Mouse (Mus musculus) yolk sac, embryonic 10.5 days (tissue): ENCODE measurements around the gene Slitrk1.

Experiments used
- DNase-seq: peaks from one replicate; pipeline ENCODE4 v3.0.0-alpha.2; 2017; ENCODE audit warnings: low spot score

The Slitrk1 gene

DNA sequence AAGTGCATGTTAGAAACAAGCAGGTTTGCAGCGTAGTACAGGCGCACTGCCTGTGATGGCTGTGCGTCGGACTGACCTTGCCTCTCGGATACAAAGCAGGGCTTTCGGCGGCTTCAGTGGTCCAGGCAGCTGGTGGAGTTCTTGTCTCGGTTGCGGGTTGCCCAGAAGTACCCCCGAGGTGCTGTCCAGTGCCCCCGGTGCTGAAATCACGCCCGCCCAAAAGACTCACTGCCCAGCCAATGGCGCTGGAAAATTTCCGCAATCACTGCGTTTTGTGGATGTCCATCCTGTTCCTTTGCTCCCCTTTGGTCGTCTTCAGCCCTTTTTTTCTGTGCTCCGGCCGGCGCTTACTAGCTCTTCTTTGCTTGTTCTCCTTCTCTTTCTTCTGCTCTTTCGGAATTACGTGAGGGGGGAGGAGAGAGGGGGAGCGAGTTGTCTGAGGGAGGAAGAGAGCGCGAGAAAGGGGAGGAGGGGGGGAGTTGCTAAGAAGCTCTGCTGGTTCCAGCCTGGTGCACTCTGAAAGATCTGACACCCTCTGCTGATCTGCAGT lies at the start of gene Slitrk1:
Slitrk1 (minus strand) TSS at position 445 of the 550 bp plus-strand sequence.
- DNase-seq = peak; percentile 58

DNA sequence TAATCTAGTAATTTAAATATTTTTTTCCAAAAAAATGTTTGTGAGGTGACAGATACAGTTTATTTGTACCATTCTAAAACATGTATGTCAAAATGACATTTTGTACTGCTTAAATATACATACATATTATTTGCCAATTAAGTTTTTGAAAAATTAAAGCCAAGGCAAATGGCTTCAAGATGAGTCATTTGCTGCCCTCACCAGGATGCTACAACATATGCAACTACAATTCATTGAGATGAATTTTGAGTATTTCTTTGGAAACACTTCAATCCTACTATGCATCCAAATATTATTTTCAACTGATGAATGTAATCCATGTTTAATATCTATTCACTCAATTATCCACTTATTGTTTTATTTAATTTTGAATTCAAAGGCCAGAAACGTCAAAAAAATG lies 21.8 kb upstream of the Slitrk1 start:
- DNase-seq = no peak

DNA sequence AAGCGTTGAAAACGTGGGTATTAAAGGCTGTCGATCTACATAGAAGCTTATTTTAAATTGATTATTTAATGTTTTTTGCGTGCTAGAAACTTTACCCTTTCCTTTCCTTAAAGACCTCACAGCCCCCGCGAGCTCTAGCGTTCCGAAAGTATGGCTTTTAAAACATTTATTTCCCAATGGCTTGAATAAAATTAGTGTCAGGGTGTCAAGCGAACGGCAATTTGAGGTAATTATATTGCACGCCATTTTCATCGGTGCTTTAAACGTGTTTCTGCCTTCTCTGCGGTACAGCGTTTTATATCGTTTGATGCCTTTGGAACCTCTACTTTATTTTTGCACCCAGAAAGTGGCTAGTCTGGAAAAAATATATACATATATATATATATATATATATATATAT lies 378 bp upstream of the Slitrk1 start:
- DNase-seq = no peak

DNA sequence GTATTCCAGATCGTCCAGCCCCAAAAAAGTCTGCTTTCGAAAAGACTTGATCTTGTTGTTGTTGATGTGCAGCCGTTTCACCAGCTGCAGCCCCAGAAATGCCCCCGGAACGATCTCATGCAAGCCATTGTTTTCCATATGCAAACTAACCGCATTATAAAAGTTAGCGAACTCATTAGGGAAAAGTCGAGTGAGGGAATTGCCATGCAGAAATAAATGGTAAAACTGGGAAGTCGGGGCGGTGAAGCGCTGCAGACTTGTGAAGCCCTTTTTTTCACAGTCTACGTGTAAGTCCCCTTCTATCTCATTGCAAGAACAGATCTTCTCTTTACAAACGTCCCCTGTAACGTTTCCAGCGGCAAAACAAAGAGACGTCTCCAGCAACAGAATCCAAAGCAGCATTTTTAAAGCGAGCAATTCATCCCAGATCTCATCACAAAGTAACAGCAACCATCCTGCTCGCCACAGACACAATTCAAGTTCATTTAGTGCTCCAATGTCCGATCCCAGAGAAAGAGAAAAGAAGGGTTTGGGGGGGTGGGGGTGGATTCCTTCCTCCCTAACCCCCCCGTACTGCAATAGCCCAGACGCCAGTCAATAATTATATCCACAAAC lies 975 bp downstream of the Slitrk1 start:
- no peak for DNase-seq

DNA sequence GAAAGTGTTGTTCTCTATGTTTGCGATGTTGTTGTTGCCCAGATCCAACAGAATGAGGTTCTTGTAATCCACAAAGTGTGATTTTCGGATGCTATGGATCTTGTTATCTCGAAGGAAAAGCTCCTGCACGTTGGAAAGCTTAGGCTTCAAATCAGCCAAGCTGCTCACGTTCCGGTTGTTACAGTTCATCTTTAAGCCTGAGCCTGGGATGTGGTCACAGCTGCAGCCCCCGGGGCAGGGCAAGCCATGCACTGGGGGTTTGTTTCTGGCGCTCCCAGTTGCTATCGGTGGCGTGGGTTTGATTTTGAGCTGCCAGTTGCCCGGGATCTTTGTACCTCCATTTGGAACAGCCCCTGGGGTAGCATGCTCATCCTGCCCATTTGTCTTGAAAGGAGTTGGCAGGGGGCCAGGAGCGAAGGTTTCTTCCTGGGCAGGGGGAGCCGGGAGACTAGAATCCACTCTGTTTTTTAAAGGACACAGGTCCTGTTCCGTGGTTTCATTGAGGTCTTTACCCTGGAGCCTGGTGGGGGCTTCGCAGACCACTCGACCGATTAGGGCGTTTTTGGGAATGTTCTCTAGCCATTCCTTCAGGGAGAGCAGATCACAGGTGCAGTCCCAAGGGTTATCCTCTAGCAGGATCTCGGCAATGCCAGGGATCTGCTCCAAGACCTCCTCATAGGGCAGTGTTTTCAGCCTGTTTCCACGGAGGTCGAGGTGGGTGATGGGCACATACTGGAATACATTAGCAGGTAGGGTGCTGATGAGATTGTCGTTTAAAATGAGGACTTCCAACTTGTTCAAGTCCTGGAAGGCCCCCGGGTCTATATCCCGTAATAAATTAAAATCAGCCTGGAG lies 1.7 kb downstream of the Slitrk1 start:
- DNase-seq = no peak

DNA sequence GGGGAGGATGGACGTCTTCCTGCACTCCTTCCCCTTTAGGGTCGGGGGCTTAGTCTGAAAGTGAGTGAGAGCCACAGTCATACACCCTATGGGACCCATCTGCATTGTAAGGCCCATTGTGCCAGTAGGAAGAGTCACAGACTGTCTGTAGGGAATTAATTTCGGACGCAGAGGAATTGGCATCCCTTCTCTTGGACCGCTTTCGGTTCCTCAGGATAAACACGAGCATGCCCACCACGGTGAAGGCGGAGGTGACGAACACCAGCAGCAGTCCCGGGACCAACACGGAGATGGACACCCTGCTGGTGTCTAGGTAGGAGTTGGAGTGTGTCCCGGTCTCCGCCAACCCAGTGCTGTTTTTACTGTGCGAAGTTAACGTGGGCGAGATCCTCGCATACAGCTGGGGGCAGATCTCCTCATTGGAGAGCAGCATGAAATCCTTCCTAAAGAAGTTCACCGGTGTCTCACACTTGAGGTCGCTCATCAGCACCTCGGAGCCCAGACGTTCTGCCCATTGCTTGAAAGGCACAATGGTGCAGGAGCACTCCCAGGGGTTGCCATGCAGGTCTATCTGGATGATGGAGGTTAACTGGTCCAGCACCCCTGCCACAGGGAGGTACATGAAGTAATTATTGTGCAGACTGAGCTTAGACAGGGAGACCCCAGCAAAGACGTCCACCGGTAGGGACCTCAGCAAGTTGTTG lies 2.7 kb downstream of the Slitrk1 start:
- no peak for DNase-seq

DNA sequence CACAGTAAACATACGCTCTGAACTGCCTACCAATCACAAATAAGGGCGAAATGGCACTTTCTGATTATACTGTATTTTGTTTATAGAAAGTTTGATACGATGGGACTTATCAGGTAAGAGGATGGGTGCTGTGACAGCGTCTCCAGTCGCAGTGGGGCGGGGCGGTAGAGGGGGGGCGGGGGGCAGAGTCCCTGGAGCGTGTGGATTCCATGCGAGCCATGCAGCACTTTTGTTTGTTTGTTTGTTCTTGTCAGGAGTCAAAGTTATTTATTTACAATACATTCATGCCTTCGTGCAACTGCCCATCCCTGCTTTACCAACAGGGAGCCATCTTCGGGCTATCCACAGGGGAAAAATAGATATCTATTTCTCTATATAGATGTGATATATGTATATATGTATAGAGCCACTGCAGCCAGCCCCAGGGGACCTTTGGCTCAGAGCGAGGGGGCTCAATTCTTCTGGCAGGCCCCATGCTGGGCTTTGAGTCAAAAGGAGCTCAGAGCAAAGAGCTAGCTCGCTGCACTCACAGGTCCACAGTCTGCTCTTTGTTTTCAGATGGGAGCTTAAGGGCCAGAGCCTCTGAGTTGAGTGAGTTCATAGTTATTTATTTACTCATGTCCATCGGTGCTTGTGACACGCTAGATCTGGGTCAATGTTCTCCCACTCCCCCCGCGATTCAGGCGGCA lies 3.4 kb downstream of the Slitrk1 start:
- DNase-seq = peak; percentile 5

DNA sequence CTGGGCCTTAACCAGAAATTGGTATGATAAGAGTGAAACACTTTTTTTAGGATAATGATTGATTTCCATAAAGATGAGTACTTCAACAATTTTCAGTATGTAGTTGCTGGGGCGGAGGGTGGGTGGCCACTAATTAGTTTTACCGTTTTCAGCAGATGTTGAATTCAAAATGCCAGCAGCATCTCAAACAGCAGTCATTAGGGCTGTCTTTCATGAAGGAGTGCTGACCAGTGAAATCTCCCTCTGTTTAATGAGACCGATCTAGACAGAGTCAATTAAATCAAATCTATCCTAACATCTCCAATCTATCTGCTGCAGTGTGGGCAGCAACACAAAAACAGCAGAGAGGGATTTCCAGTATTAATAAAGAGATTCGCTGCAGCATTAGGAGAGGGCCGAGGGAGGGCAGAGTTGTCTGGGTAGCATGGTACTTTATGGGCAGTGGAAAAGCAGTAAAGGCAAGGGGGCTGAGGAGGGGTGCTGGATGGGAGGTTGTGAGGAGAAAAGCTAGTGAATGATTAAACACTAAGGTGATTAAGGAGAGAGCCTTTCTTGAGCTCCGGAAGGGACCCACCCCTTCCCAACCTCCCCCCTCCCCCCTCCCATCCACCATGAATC lies 4.5 kb downstream of the Slitrk1 start:
- no peak for DNase-seq

DNA sequence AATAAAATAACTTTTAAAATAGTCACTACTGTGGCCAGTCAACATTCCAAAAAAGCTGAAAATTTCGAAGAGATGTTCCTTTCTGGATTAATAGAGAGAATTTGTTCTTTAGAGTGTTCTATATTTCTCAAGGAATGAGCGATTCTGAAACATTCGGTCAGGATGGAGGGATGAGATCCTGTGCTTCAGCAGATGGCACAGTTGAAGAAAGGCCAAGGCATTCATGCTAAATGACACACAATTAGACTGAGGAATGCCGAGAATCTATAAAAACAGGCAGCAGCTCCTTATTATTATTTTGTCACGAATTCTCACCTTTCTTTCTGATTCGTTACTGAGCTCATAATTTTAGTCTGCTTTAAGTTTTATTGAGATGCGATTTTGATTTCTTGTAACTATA lies 15.4 kb downstream of the Slitrk1 start:
- no peak for DNase-seq

DNA sequence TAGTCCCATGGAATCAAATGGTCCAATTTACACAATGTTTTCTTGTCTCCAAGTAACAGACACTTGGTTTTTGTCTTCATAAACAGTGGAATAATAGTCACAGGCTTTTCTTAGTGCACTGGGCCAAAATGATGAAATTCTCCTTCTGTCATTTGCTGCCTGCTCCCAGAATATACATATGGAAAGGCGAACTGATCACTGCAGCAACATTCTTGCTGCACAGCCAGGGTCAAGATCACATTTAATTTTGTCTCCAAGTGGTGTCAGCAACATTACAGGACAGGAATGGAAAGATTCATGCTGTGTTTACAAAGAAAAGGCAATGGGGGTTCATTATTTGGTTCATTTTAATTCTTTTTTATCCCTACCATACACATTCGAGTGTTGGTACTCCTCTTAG lies 18.5 kb downstream of the Slitrk1 start:
- no peak for DNase-seq

DNA sequence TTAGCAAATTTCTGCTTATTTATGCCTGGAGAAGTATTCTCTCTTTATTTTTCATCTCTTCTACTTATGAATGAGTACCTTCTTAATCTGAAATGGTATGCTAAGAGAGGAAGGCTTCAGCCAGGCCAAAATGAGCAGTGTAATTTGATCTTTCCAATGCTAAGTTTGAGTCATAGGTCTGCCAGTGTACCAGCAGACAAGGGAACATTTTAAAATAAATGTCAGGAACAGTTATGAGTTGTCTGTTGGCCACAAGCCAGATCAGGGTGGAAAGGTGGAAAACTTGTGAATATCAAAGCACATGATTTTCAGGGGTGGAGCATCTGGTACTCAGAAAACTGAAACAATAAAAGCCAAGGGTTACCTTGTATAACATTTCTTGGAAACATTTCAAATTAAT lies 46.1 kb downstream of the Slitrk1 start:
- DNase-seq = no peak

DNA sequence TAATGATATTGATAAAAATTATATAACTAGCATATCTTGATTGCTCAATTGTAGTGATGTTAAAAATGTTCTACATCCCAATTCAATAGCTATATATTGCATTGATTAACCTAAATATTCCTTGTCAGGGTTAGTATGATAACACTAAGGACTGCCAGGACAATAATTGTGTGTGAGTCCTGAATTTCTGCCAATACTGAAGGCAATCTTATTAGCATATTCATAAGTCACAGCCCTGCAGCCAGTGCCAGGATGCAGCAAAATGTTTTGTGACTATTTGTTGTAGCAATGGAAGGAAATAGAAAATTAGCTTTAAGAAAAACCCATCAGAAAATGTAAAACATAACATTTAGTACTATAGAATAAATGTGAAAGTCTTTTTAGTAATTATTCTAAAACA lies 49.3 kb downstream of the Slitrk1 start:
- DNase-seq = no peak

DNA sequence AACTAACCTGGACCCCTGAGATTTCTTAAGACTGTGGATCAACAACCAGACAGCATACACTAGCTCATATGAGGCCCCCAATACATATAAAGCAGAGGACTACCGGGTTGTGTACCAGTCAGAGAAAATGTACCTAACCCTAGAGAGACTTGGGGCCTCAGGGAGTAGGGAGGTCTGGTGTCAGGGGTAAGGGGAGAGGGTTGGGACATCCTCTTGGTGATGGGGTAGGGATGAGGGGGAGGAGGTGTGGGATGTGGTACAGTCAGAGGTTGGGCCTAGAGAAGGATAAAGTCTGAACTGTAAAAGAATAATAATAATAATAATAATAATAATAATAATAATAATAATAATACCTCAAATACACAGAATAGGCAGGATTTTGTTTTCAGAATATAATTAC lies 54.6 kb downstream of the Slitrk1 start:
- DNase-seq = no peak
